Mouse (Mus musculus) spleen, adult 18-20 months (tissue): ENCODE measurements at regions not wholly inside any gene's neighbourhood (a gene's known extent, or its start where the extent isn't known, plus 50 kb on each side); places are given as distances from the start of the nearest gene placed in this dataset.

Experiments
- DNase-seq, 2 experiments: peaks; one replicate each; pipeline ENCODE4 v3.0.0; 2022; ENCODE audit warnings: mixed read lengths in 2 of 2

GRCm38 (mm10) chr14:24833211-24833610 is 346.3 kb downstream of the Rps24 start:
- no peak for DNase-seq

- DNase-seq: no peak
Observed at GRCm38 (mm10) chr14:24838219-24838618, 351.3 kb downstream of the Rps24 start.

- DNase-seq: no peak
Observed at GRCm38 (mm10) chr14:24839056-24839455, 352.1 kb downstream of the Rps24 start.

GRCm38 (mm10) chr14:24841715-24842496 is 355.0 kb downstream of the Rps24 start:
- no peak for DNase-seq

- DNase-seq: no peak
Observed at GRCm38 (mm10) chr14:24843626-24844025, 356.7 kb downstream of the Rps24 start.

GRCm38 (mm10) chr14:24850491-24850890 is 363.6 kb downstream of the Rps24 start:
- no peak for DNase-seq

- no peak for DNase-seq
Observed at GRCm38 (mm10) chr14:24854459-24854858, 367.5 kb downstream of the Rps24 start.

GRCm38 (mm10) chr14:24862171-24862570 is 375.2 kb downstream of the Rps24 start:
- no peak for DNase-seq

- DNase-seq: no peak
Observed at GRCm38 (mm10) chr14:24862661-24863060, 375.7 kb downstream of the Rps24 start.

GRCm38 (mm10) chr14:24863116-24863515 is 376.2 kb downstream of the Rps24 start:
- no peak for DNase-seq

GRCm38 (mm10) chr14:24865579-24866230 is 378.8 kb downstream of the Rps24 start:
- no peak for DNase-seq

- no peak for DNase-seq
Observed at GRCm38 (mm10) chr14:24867816-24868215, 380.9 kb downstream of the Rps24 start.

- DNase-seq: no peak
Observed at GRCm38 (mm10) chr14:24868756-24869155, 381.8 kb downstream of the Rps24 start.

- no peak for DNase-seq
Observed at GRCm38 (mm10) chr14:24870246-24870645, 383.3 kb downstream of the Rps24 start.

- DNase-seq: no peak
Observed at GRCm38 (mm10) chr14:24871392-24871998, 384.6 kb downstream of the Rps24 start.

- no peak for DNase-seq
Observed at GRCm38 (mm10) chr14:24872931-24873330, 386.0 kb downstream of the Rps24 start.

- no peak for DNase-seq
Observed at GRCm38 (mm10) chr14:24873406-24873805, 386.5 kb downstream of the Rps24 start.

GRCm38 (mm10) chr14:24874426-24875155 is 387.7 kb downstream of the Rps24 start:
- DNase-seq: no peak

GRCm38 (mm10) chr14:24875156-24875545 is 388.2 kb downstream of the Rps24 start:
- no peak for DNase-seq

GRCm38 (mm10) chr14:24875934-24876333 is 389.0 kb downstream of the Rps24 start:
- DNase-seq: no peak

GRCm38 (mm10) chr14:24876508-24876907 is 389.6 kb downstream of the Rps24 start:
- DNase-seq: no peak

- DNase-seq: no peak
Observed at GRCm38 (mm10) chr14:24877853-24878252, 390.9 kb downstream of the Rps24 start.

GRCm38 (mm10) chr14:24886164-24886563 is 399.2 kb downstream of the Rps24 start:
- no peak for DNase-seq
